ENCODE assay signal across 9 mouse cellular contexts in genomic region chr4:148925589-148926359, GRCm38 (mm10).
DNase-seq lines count a peak whose midpoint lies in the region; ATAC-seq lines count a peak whose summit lies in the region.
"Had no signal": no experiment of that assay in that cellular context is flagged by ENCODE, and none has a peak within 500 bp of the region (broad histone marks: within the 10 kb centered on the region; RNA-seq: fewer than 3 reads in every experiment).

No protein-coding gene starts in this region.

- no peak overlapping the region for H3K4me3 ChIP-seq in liver, embryonic 11.5 days (ENCODE audit: low read depth, low read length)
- H3K4me3 ChIP-seq in liver, embryonic 16.5 days (ENCODE audit: low read depth, low read length): no peak overlapping the region
- no peak overlapping the region for H3K4me3 ChIP-seq in stomach, embryonic 15.5 days (replicated peaks)
- H3K4me3 ChIP-seq: erythroblast, embryonic 14.5 days had no signal

- ATAC-seq in liver, embryonic 11.5 days (replicated peaks; ENCODE audit: low FRiP score): peak; percentile 35; the same call in 1 of the 2 replicates
- ATAC-seq in liver, embryonic 16.5 days (ENCODE audit: low read depth): peak; percentile 74
- peak; percentile 6; the same call in 1 of the 2 replicates for ATAC-seq in stomach, embryonic 15.5 days (ENCODE audit: insufficient read depth, low FRiP score, low read depth)

- H3K27ac ChIP-seq in liver, embryonic 11.5 days (ENCODE audit: low read depth, low read length): peak overlapping the region; percentile 62; the same call in 1 of the 2 replicates
- H3K27ac ChIP-seq in liver, embryonic 16.5 days (ENCODE audit: low read length): no peak overlapping the region
- peak overlapping the region; percentile 67 for H3K27ac ChIP-seq in stomach, embryonic 15.5 days

- H3K4me1 ChIP-seq in liver, embryonic 11.5 days (replicated peaks; ENCODE audit: control insufficient read depth, insufficient read depth, low read length): peaks cover 29% of the 10 kb centered on the region
- H3K4me1 ChIP-seq in liver, embryonic 16.5 days (ENCODE audit: control insufficient read depth, low read depth, low read length): peaks cover 4% of the 10 kb centered on the region
- H3K4me1 ChIP-seq in stomach, embryonic 15.5 days: peaks cover 62% of the 10 kb centered on the region

- no peak overlapping the region for H3K9ac ChIP-seq in liver, embryonic 11.5 days (ENCODE audit: low read depth, low read length)
- H3K9ac ChIP-seq in liver, embryonic 16.5 days (ENCODE audit: low read depth, low read length): no peak overlapping the region
- no peak overlapping the region for H3K9ac ChIP-seq in stomach, embryonic 15.5 days

- H3K4me2 ChIP-seq in liver, embryonic 11.5 days: no peak overlapping the region
- H3K4me2 ChIP-seq in liver, embryonic 16.5 days (ENCODE audit: low read depth, low read length): no peak overlapping the region
- H3K4me2 ChIP-seq in stomach, embryonic 15.5 days: peak overlapping the region; percentile 16; the same call in 1 of the 2 replicates

- DNase-seq in adrenal gland, adult 2 months: peak; percentile 31
- no peak for DNase-seq in adrenal gland, postnatal 4 days (ENCODE audit: low spot score in 2 of 2)
- no peak for DNase-seq in liver, embryonic 11.5 days (ENCODE audit: low spot score)
- DNase-seq in liver: no peak
- DNase-seq in right cerebral cortex, postnatal 36 days (ENCODE audit: low spot score in 2 of 2): no peak
- DNase-seq in left cerebral cortex, adult 11 months (ENCODE audit: low spot score): no peak

- H3K9me3 ChIP-seq in liver, embryonic 11.5 days (ENCODE audit: control insufficient read depth, low read length): no peaks in the 10 kb centered on the region
- H3K9me3 ChIP-seq in liver, embryonic 16.5 days (replicated peaks; ENCODE audit: control insufficient read depth, low read length): no peaks in the 10 kb centered on the region
- no peaks in the 10 kb centered on the region for H3K9me3 ChIP-seq in stomach, embryonic 15.5 days

- H3K36me3 ChIP-seq in liver, embryonic 11.5 days (ENCODE audit: control insufficient read depth, insufficient read depth, low read length): no peaks in the 10 kb centered on the region
- no peaks in the 10 kb centered on the region for H3K36me3 ChIP-seq in liver, embryonic 16.5 days (ENCODE audit: control insufficient read depth, insufficient read depth)
- H3K36me3 ChIP-seq in stomach, embryonic 15.5 days: no peaks in the 10 kb centered on the region

- H3K27me3 ChIP-seq in liver, embryonic 11.5 days (replicated peaks; ENCODE audit: control insufficient read depth, insufficient read depth, low read length): peaks cover 42% of the 10 kb centered on the region
- H3K27me3 ChIP-seq in liver, embryonic 16.5 days (ENCODE audit: control insufficient read depth, insufficient read depth, low read depth, low read length): peaks cover 8% of the 10 kb centered on the region
- peaks cover 5% of the 10 kb centered on the region; the same call in 1 of the 2 replicates for H3K27me3 ChIP-seq in stomach, embryonic 15.5 days (replicated peaks)

- WGBS in liver, embryonic 11.5 days: 34% methylated on average over 18 of the region's 18 CpGs
- 42% methylated on average over 18 of the region's 18 CpGs for WGBS in liver, embryonic 16.5 days (ENCODE audit: insufficient replicate concordance)
- WGBS in stomach, embryonic 15.5 days: 32% methylated on average over 18 of the region's 18 CpGs

Comparison
In these comparisons a context has a peak if more than half of its experiments do, and no peak if none do; other contexts are left out.
1. ATAC-seq: peak in every context shown above with its lines; median percentile 74 in liver, embryonic 16.5 days; 35 in liver, embryonic 11.5 days; 6 in stomach, embryonic 15.5 days.